Mouse (Mus musculus) small intestine, adult 2 months (tissue): Measurements from ENCODE around the gene Ints13.

ENCODE experiments used
- CTCF ChIP-seq: fragments of 200-500 bp; IDR thresholded peaks from 2 replicates; pipeline ENCODE4 v1.5.1; 2012; ENCODE audit warnings: low read depth, mild to moderate bottlenecking, control low read depth, inconsistent platforms, low read length, moderate library complexity, mixed read lengths; ENCODE audit not compliant: insufficient replicate concordance, insufficient read length; ENCODE audit errors: extremely low read depth
- POLR2A ChIP-seq: fragments of 200-500 bp; IDR thresholded peaks from 2 replicates; pipeline ENCODE4 v1.6.1; 2012; ENCODE audit warnings: low read depth, mild to moderate bottlenecking, control low read depth, inconsistent platforms, low read length, moderate library complexity

- TF ChIP-seq CTCF (no peak), POLR2A (no peak)
Measured at GRCm38 (mm10) chr6:146525500-146525899, 52.1 kb downstream of the Ints13 start.
